Mouse (Mus musculus) thymus, adult 2 months (tissue): Measurements from ENCODE around the gene Gm29776. TPM values are rescaled to one million over a fixed set of nuclear protein-coding genes. Genes with fewer than 3 reads are reported as not detected.

ENCODE experiments used
- DNase-seq: peaks from one replicate; pipeline ENCODE4 v3.0.0; 2021
- H3K27ac ChIP-seq: fragments of 200-500 bp; 2 replicates; pipeline ENCODE4 v1.5.1; 2012; ENCODE audit warnings: low read length, control low read depth; ENCODE audit not compliant: control insufficient read depth, insufficient read depth
- H3K27me3 ChIP-seq: fragments of 200-500 bp; 2 replicates; pipeline ENCODE4 v1.6.1; 2012; ENCODE audit warnings: mild to moderate bottlenecking, low read length, moderate library complexity, mixed read lengths; ENCODE audit not compliant: control insufficient read depth, insufficient read depth
- H3K36me3 ChIP-seq: fragments of 200-500 bp; 2 replicates; pipeline ENCODE4 v1.6.1; 2012; ENCODE audit warnings: mild to moderate bottlenecking, low read length, moderate library complexity; ENCODE audit not compliant: control insufficient read depth, insufficient read depth
- H3K4me1 ChIP-seq: fragments of 200-500 bp; replicated peaks from 2 replicates; pipeline ENCODE4 v1.6.1; 2012; ENCODE audit warnings: low read length; ENCODE audit not compliant: control insufficient read depth, insufficient read depth
- H3K4me3 ChIP-seq: fragments of 200-500 bp; 2 replicates; pipeline ENCODE4 v1.5.1; 2012; ENCODE audit warnings: mild to moderate bottlenecking, low read length, control low read depth, moderate library complexity; ENCODE audit not compliant: control insufficient read depth, insufficient read depth
- CTCF ChIP-seq: fragments of 200-500 bp; IDR thresholded peaks from 2 replicates; pipeline ENCODE4 v1.5.1; 2012; ENCODE audit warnings: mild to moderate bottlenecking, control low read depth, low read length, moderate library complexity, borderline replicate concordance; ENCODE audit not compliant: control insufficient read depth, poor library complexity, insufficient read depth; ENCODE audit errors: extremely low read depth
- POLR2A ChIP-seq: fragments of 200-500 bp; IDR thresholded peaks from 2 replicates; pipeline ENCODE4 v1.6.1; 2012; ENCODE audit warnings: mild to moderate bottlenecking, low read length, control low read depth, moderate library complexity; ENCODE audit not compliant: control insufficient read depth, poor library complexity, insufficient read depth; ENCODE audit errors: extremely low read depth
- WGBS: fragments of 180-500 bp; shearing (Covaris S2); methylation state at CpG from one replicate; pipeline ENCODE4 v1.1.7; 2018; 5-methylcytosine and 5-hydroxymethylcytosine counted together
- polyA plus RNA-seq: library from polyadenylated mRNA; depleted of rRNA; stranded (reverse); fragments of >200 nt; gene quantifications from 2 replicates; pipeline ENCODE4 v1.2.3, GENCODE M21; 2012

The Gm29776 gene
- polyA plus RNA-seq, 1 experiment, result 0.09 TPM

DNA sequence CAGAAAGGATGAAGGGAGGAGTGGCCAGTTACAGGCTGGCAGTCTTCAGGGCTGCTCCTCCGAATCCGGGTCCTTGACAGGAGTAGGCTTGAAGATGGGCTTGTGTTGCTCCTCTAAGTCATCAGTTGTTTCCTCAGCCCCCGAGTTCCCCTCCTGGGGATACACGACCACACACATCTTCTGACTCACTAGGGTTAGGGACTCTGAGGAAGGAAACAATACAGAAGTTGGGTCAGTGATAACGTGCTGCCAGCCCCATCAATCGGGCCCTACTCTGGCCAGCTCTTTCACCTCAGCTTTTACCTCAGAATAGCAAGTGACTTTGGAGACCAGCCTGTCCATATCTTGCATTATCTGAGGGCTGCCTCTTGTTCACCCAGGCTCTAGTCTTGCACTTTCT is 25.4 kb upstream of the Gm29776 start:
- Histone ChIP-seq H3K4me3 (no peak overlapping the region), H3K27me3 (no peaks in the 10 kb centered on the region), H3K4me1 (no peaks in the 10 kb centered on the region), H3K27ac (no peak overlapping the region), H3K36me3 (no peaks in the 10 kb centered on the region)
- no peak for DNase-seq
- WGBS, result 54% methylated on average over 6 of the region's 6 CpGs
- TF ChIP-seq POLR2A (no peak), CTCF (no peak)

DNA sequence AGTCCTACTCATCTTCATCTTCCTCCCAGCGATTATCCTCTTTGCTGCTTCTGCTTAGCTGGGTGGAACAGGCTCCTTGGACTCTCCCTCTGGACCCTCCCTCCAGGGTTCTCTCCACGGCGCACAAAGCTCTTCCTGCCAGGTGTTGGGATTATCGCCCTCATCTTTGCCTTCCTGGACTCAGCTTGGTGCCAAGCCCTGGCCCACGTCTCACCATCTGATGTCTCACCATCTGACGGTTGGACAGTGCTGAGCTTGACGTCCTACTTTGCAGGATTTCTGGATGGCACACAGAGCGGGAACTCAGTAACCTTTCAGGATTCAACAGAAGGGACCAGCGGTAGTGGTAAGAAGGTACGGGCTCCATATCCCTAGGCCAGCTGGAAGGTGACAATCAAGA is 23.1 kb upstream of the Gm29776 start:
- WGBS, result 89% methylated on average over 10 of the region's 10 CpGs
- Histone ChIP-seq H3K27me3 (no peaks in the 10 kb centered on the region), H3K36me3 (no peaks in the 10 kb centered on the region), H3K4me3 (no peak overlapping the region), H3K4me1 (no peaks in the 10 kb centered on the region), H3K27ac (no peak overlapping the region)
- TF ChIP-seq POLR2A, result no peak
- TF ChIP-seq CTCF, result no peak
- no peak for DNase-seq

DNA sequence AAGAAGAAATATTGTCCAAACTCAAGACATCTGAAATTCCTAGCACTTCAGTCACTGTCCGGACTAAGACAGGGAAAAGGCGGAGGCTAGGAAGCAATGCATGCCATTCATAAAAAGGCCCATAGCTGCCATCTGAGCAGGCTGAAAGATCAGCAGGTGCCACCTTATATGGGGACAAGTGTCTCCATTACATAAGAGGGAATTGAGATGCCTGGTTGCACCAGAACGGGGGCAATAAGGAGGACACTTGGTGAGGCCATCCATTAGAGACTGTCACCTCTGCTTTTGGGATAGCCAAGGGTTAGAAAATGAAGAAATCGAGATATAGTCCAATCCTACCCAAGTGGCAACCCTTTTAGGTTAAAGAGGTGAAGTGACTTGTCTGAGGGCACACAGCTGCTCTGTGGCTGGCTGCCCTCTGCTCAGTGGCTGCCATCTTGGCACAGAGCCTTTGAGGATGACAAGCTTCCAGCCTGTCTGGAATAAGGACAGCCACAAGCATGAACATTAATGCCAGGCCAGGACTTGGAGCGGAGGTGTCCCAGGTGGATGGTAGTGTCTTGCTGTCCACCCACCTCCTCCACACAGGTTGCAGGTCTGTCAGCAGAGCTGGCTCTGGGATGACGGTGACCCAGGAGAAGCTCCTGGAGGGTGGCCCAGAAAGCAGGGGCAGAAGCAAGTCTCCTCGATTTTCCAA is 22.2 kb upstream of the Gm29776 start:
- WGBS, result 88% methylated on average over 7 of the region's 7 CpGs
- Histone ChIP-seq H3K4me3 (no peak overlapping the region), H3K27ac (no peak overlapping the region), H3K4me1 (no peaks in the 10 kb centered on the region), H3K36me3 (no peaks in the 10 kb centered on the region), H3K27me3 (no peaks in the 10 kb centered on the region)
- TF ChIP-seq CTCF (no peak), POLR2A (no peak)
- DNase-seq, result no peak

DNA sequence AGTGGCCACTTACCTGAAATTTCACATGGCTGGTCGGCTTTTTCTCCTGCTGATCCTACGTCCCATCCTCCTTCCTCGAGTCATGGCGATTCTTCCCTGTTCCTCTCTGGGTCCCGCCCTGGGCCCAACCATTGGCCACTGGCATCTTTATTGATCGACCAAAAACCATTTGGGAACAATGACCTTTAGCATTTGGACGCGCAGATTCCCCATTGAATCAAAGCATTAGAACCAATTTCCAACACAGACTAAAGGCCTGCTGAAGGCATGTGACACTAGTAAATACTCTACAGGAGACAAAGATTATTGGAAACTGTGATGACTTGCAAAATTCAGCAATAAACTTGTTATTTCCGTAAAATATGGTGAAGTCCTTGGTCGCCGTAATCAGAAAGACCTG is 21.4 kb upstream of the Gm29776 start:
- no peak for DNase-seq
- H3K27ac ChIP-seq, result no peak overlapping the region
- H3K36me3 ChIP-seq, result no peaks in the 10 kb centered on the region
- WGBS, result 97% methylated on average over 11 of the region's 11 CpGs
- no peak for TF ChIP-seq CTCF
- H3K4me1 ChIP-seq, result peaks cover under 1% of the 10 kb centered on the region
- no peak overlapping the region for H3K4me3 ChIP-seq
- H3K27me3 ChIP-seq, result no peaks in the 10 kb centered on the region

DNA sequence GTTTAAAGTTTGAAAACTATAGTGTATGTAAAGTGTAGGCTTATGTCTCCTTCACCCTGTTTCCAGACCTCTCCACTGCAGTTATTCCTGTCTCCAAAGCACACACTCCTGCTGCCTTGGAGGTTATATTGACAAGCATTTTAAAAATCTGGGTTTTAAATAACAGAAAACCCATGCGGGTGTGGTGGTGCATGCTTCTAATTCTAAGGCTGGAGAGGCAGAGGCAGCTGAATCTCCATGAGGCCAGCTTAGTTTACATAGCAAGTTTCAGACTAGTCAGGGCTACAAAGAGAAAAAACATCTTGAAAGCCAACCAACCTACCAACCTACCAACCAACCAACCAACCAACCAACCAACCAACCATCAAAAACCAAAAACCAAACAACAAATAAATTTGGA is 16.8 kb upstream of the Gm29776 start:
- no peak for TF ChIP-seq POLR2A
- TF ChIP-seq CTCF, result no peak
- Histone ChIP-seq H3K27ac (no peak overlapping the region), H3K4me1 (peaks cover 13% of the 10 kb centered on the region), H3K36me3 (no peaks in the 10 kb centered on the region), H3K27me3 (no peaks in the 10 kb centered on the region; the same call in 1 of the 2 replicates), H3K4me3 (no peak overlapping the region)
- DNase-seq, result no peak
- 95% methylated on average over 1 of the region's 1 CpGs for WGBS

DNA sequence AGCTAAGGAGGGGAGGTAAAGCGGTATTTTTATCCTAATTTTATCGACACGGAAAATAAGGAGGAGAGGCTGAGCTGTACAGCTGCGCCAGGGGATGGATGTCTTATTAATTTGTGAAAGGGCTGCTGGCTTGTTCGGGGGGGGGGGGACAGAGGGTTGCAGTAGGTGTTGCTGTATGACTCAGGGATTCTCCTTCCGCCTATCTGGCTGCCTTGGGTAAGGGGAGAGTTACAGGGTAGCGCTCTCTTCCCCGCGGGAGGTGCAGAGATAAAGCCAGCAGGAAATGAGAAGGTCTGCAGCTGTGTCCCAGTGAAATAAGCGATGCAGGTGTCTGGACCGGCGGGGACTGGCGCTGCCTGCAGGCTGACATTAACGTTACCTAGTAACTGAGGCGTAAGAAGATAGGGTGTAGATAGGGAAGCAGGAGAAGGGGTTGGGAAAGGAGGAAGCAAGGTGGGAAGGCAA is 16.0 kb upstream of the Gm29776 start:
- Histone ChIP-seq H3K27me3 (no peaks in the 10 kb centered on the region; the same call in 1 of the 2 replicates), H3K36me3 (no peaks in the 10 kb centered on the region), H3K4me3 (peak overlapping the region; percentile 31), H3K4me1 (peaks cover 13% of the 10 kb centered on the region), H3K27ac (peak overlapping the region; percentile 18; the same call in 1 of the 2 replicates)
- DNase-seq, result peak; percentile 64
- TF ChIP-seq CTCF (0 out of 2 replicates have a peak, but pooled peaks have one; percentile 17), POLR2A (no peak)
- 1% methylated on average over 15 of the region's 15 CpGs for WGBS

DNA sequence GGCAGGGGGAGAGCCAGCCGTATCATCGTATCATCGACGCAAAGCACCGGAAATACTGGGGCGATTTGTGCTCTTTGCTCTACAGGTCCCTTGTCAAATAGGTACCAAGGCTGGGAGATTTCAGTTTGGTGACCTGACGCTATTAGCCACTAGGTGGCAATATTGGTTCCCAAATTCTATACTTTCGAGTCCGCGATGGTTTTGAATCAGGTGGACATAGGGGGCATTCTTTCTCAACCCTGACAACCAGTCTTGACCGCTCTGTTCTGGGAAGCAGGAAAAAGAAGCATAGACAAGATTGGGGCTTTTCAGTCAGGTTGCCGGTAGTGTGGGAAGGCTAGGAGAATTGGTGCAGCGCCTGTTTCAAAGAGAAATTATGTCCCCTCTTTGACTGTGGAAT is 15.5 kb upstream of the Gm29776 start:
- no peaks in the 10 kb centered on the region; the same call in 1 of the 2 replicates for H3K27me3 ChIP-seq
- DNase-seq, result peak; percentile 69
- peak overlapping the region; percentile 46 for H3K4me3 ChIP-seq
- 0 out of 2 replicates have a peak, but pooled peaks have one; percentile 23 for TF ChIP-seq CTCF
- TF ChIP-seq POLR2A, result no peak
- peaks cover 13% of the 10 kb centered on the region for H3K4me1 ChIP-seq
- WGBS, result under 1% methylated on average over 13 of the region's 13 CpGs
- H3K27ac ChIP-seq, result no peak overlapping the region
- no peaks in the 10 kb centered on the region for H3K36me3 ChIP-seq
